18 mouse cellular contexts compared by ENCODE assay signal in the genomic region with DNA sequence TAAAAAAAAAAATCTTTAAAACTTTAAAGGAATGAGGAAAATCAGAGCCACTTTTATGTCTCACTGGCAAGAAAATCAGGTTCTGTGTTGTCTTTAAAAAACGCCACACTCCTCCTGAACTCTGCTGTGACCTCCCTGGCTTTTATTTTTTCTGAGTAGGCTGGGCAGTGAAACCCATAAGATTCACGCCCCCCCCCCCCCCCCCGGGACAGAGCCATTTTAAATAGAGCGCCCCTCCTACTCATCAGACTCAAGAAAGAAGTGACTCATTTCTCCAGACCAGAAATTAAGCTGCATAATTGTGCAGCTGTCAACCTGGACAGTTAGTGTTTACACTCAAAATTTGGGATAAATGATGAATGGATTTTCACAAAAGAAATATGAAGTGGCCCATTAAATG. TPM values are rescaled to one million over a fixed set of nuclear protein-coding genes. Genes with fewer than 3 reads are reported as not detected.
DNase-seq lines count a peak whose midpoint lies in the region; ATAC-seq and TF ChIP-seq lines count a peak whose summit lies in the region.
"Had no signal": no experiment of that assay in that cellular context is flagged by ENCODE, and none has a peak within 500 bp of the region (broad histone marks: within the 10 kb centered on the region; RNA-seq: fewer than 3 reads in every experiment).

No protein-coding gene starts in this region.

- H3K4me3 ChIP-seq in intestine, embryonic 15.5 days (replicated peaks): no peak overlapping the region
- H3K4me3 ChIP-seq in intestine, embryonic 16.5 days (ENCODE audit: low read length): no peak overlapping the region
- H3K4me3 ChIP-seq in lung, postnatal 0 days (ENCODE audit: low read depth, low read length): no peak overlapping the region
- H3K4me3 ChIP-seq: forebrain, embryonic 12.5 days; limb, embryonic 13.5 days; neural tube, embryonic 13.5 days had no signal

- H3K9me3 ChIP-seq in intestine, embryonic 15.5 days: no peaks in the 10 kb centered on the region
- H3K9me3 ChIP-seq in intestine, embryonic 16.5 days (ENCODE audit: control insufficient read depth, low read length): no peaks in the 10 kb centered on the region
- no peaks in the 10 kb centered on the region for H3K9me3 ChIP-seq in lung, postnatal 0 days (ENCODE audit: low read length)
- H3K9me3 ChIP-seq: forebrain, embryonic 12.5 days; limb, embryonic 13.5 days; neural tube, embryonic 13.5 days had no signal

- no peak overlapping the region for H3K9ac ChIP-seq in intestine, embryonic 15.5 days
- H3K9ac ChIP-seq in intestine, embryonic 16.5 days (ENCODE audit: low read depth, low read length): no peak overlapping the region
- no peak overlapping the region for H3K9ac ChIP-seq in lung, postnatal 0 days (replicated peaks; ENCODE audit: low read depth)
- H3K9ac ChIP-seq: forebrain, embryonic 12.5 days; limb, embryonic 13.5 days; liver, embryonic 14.5 days; neural tube, embryonic 13.5 days had no signal

- 0 out of 2 replicates have a peak, but pooled peaks have one; percentile 20 for ATAC-seq in intestine, embryonic 15.5 days
- no peak for ATAC-seq in intestine, embryonic 16.5 days
- ATAC-seq in lung, postnatal 0 days: peak; percentile 50; the same call in 1 of the 2 replicates

- no peak overlapping the region for H3K27ac ChIP-seq in intestine, embryonic 15.5 days
- H3K27ac ChIP-seq in intestine, embryonic 16.5 days (ENCODE audit: low read length): no peak overlapping the region
- H3K27ac ChIP-seq in lung, postnatal 0 days (ENCODE audit: low read length): no peak overlapping the region
- H3K27ac ChIP-seq: forebrain, embryonic 12.5 days; limb, embryonic 13.5 days; liver, embryonic 14.5 days; neural tube, embryonic 13.5 days had no signal

- 25% methylated on average over 4 of the region's 4 CpGs for WGBS in intestine, embryonic 15.5 days
- 10% methylated on average over 4 of the region's 4 CpGs for WGBS in intestine, embryonic 16.5 days
- 9% methylated on average over 4 of the region's 4 CpGs for WGBS in lung, postnatal 0 days

- H3K36me3 ChIP-seq in intestine, embryonic 15.5 days: no peaks in the 10 kb centered on the region
- no peaks in the 10 kb centered on the region for H3K36me3 ChIP-seq in intestine, embryonic 16.5 days (ENCODE audit: control insufficient read depth, insufficient read depth, low read length)
- no peaks in the 10 kb centered on the region for H3K36me3 ChIP-seq in lung, postnatal 0 days (ENCODE audit: insufficient read depth, low read length)
- H3K36me3 ChIP-seq: forebrain, embryonic 12.5 days; limb, embryonic 13.5 days; neural tube, embryonic 13.5 days had no signal

- peak; percentile 58 for DNase-seq in embryo, embryonic 10.5 days (ENCODE audit: low spot score)
- no peak for DNase-seq in embryo, embryonic 10 days (ENCODE audit: low spot score)
- DNase-seq in lung, postnatal 0 days (ENCODE audit: low spot score): peak; percentile 60
- DNase-seq in lung, postnatal 4 days: no peak
- DNase-seq in retina, embryonic 14.5 days (ENCODE audit: low spot score): peak; percentile 55
- no peak for DNase-seq in layer of hippocampus, adult 18-20 months (ENCODE audit: low spot score in 2 of 2)
- DNase-seq: cerebellum, adult 11 months; gastrocnemius, postnatal 25 days; kidney, adult 2 months; layer of hippocampus, postnatal 36 days; thymus, adult 2 months had no signal

- H3K4me2 ChIP-seq in intestine, embryonic 15.5 days (replicated peaks): no peak overlapping the region
- H3K4me2 ChIP-seq in intestine, embryonic 16.5 days (ENCODE audit: low read depth, low read length): no peak overlapping the region
- H3K4me2 ChIP-seq in lung, postnatal 0 days (replicated peaks; ENCODE audit: low read depth, low read length): no peak overlapping the region
- H3K4me2 ChIP-seq: forebrain, embryonic 12.5 days; limb, embryonic 13.5 days; midbrain, embryonic 11.5 days had no signal

- no peaks in the 10 kb centered on the region for H3K27me3 ChIP-seq in intestine, embryonic 15.5 days (replicated peaks)
- no peaks in the 10 kb centered on the region for H3K27me3 ChIP-seq in intestine, embryonic 16.5 days (replicated peaks; ENCODE audit: control insufficient read depth, insufficient read depth, low read length)
- no peaks in the 10 kb centered on the region for H3K27me3 ChIP-seq in lung, postnatal 0 days (replicated peaks; ENCODE audit: insufficient read depth, low read length)
- H3K27me3 ChIP-seq: forebrain, embryonic 12.5 days; limb, embryonic 13.5 days; neural tube, embryonic 13.5 days had no signal

- 0 out of 2 replicates have a peak, but pooled peaks cover under 1% of the 10 kb centered on the region for H3K4me1 ChIP-seq in intestine, embryonic 15.5 days (replicated peaks)
- 0 out of 2 replicates have a peak, but pooled peaks cover under 1% of the 10 kb centered on the region for H3K4me1 ChIP-seq in intestine, embryonic 16.5 days (ENCODE audit: control insufficient read depth, insufficient read depth, low read length)
- no peaks in the 10 kb centered on the region for H3K4me1 ChIP-seq in lung, postnatal 0 days (ENCODE audit: insufficient read depth, low read depth, low read length)
- H3K4me1 ChIP-seq: limb, embryonic 13.5 days had no signal

- TF ChIP-seq EP300 in lung, postnatal 0 days (IDR thresholded peaks at IDR 0.05): no peak

- TF ChIP-seq CTCF in lung, postnatal 0 days (IDR thresholded peaks at IDR 0.05): no peak

RNA-seq across cellular contexts. Expression of a gene that starts 31.8 kb away (rescaled TPM):
- 5.5 TPM in 2 replicates for polyA plus RNA-seq in intestine, embryonic 15.5 days (2015; fragmentation: Nextera tagmentation; extraction: Ambion mirVana)
- polyA plus RNA-seq in intestine, embryonic 16.5 days (2015; fragmentation: Nextera tagmentation; extraction: Ambion mirVana): 3.1 and 3.2 TPM in 2 replicates
- polyA plus RNA-seq in lung, postnatal 0 days (2015; fragmentation: Nextera tagmentation; extraction: Ambion mirVana): 8.9 and 9.4 TPM in 2 replicates
- total RNA-seq in layer of hippocampus, adult 18-20 months (2021): 10 to 100 TPM; 10.9 to 12.2 TPM

Comparison
In these comparisons a context has a peak if more than half of its experiments do, and no peak if none do; other contexts are left out.
1. DNase-seq: peak in embryo, embryonic 10.5 days (single experiment), lung, postnatal 0 days (single experiment) and retina, embryonic 14.5 days (single experiment); none in embryo, embryonic 10 days (single experiment), lung, postnatal 4 days (0 of 2) and layer of hippocampus, adult 18-20 months (0 of 2).